In genomic region chr11:114448776-114449401, GRCm38 (mm10) we compare ENCODE assay signal across 8 mouse cellular contexts.
DNase-seq lines count a peak whose midpoint lies in the region; ATAC-seq lines count a peak whose summit lies in the region.

No protein-coding gene starts in this region.

- peaks cover 26 to 35% of the 10 kb centered on the region in 2 experiments for H3K4me1 ChIP-seq in heart, embryonic 14.5 days (ENCODE audit: control insufficient read depth in 2 of 2, insufficient read depth in 2 of 2, low read length in 2 of 2)

- no peak overlapping the region for H3K4me3 ChIP-seq in heart, embryonic 14.5 days (ENCODE audit: control insufficient read depth in 1 of 2, insufficient read depth in 1 of 2, low read depth in 1 of 2, low read length in 2 of 2)

- H3K9me3 ChIP-seq in heart, embryonic 14.5 days (ENCODE audit: control insufficient read depth, low read length), result no peaks in the 10 kb centered on the region

- peak overlapping the region; percentile 31 for H3K4me2 ChIP-seq in heart, embryonic 14.5 days (ENCODE audit: low read length)

- no peak overlapping the region for H3K9ac ChIP-seq in heart, embryonic 14.5 days (ENCODE audit: low read length)

- 11% methylated on average over 13 of the region's 13 CpGs for WGBS in heart, embryonic 14.5 days

- ATAC-seq in heart, embryonic 14.5 days (ENCODE audit: insufficient number of reproducible peaks, insufficient read depth, low FRiP score, low read depth), result peak; percentile 40; the same call in 1 of the 2 replicates

- intact Hi-C loops in heart, postnatal 25 days (cut with DNase I), result no loop called here
- intact Hi-C loops in left cerebral cortex, postnatal 36 days (cut with DNase I), result no loop called here

- H3K36me3 ChIP-seq in heart, embryonic 14.5 days (ENCODE audit: control insufficient read depth, insufficient read depth, low read length), result no peaks in the 10 kb centered on the region

- peak overlapping the region; percentile 60 to 64 for H3K27ac ChIP-seq in heart, embryonic 14.5 days (replicated peaks in 1 of 2; ENCODE audit: control insufficient read depth in 1 of 2, insufficient read depth in 1 of 2, low read depth in 2 of 2, low read length in 2 of 2)

- DNase-seq in heart, adult 11 months, result peak; percentile 95
- DNase-seq in heart, postnatal 25 days (ENCODE audit: low spot score), result no peak
- peak; percentile 61 for DNase-seq in adrenal gland, adult 2 months
- peak; percentile 72 for DNase-seq in fat pad, adult 2 months (ENCODE audit: extremely low read depth, low read depth, low spot score)
- DNase-seq in left cerebral cortex, postnatal 36 days (ENCODE audit: low spot score in 2 of 2), result peak; percentile 65 to 76
- peak; percentile 83 for DNase-seq in testis, postnatal 14 days (ENCODE audit: low spot score)
- DNase-seq in B cell, adult 2 months, result no peak

- H3K27me3 ChIP-seq in heart, embryonic 14.5 days (ENCODE audit: control insufficient read depth, insufficient read depth, low read length), result no peaks in the 10 kb centered on the region

Comparison
In these comparisons a context has a peak if more than half of its experiments do, and no peak if none do; other contexts are left out.
1. DNase-seq: peak in heart, adult 11 months (single experiment), adrenal gland, adult 2 months (single experiment), fat pad, adult 2 months (single experiment), left cerebral cortex, postnatal 36 days (2 of 2) and testis, postnatal 14 days (single experiment); none in heart, postnatal 25 days (single experiment) and B cell, adult 2 months (0 of 2).